Mouse (Mus musculus): ENCODE data around the gene Lrguk. TPM values are rescaled to one million over a fixed set of nuclear protein-coding genes. Genes with fewer than 3 reads are reported as not detected.

Gene Lrguk
- polyA plus RNA-seq, 1 experiment from 2014 or later: 0.56 TPM

- WGBS: 37% methylated on average over 18 of the region's 18 CpGs
- Histone ChIP-seq H3K4me2 (peak overlapping the region; percentile 38), H3K4me1 (peaks cover 44% of the 10 kb centered on the region), H3K9me3 (replicated peaks) (no peaks in the 10 kb centered on the region), H3K9ac (peak overlapping the region; percentile 41), H3K27ac (peak overlapping the region; percentile 92), H3K4me3 (no peak overlapping the region), H3K36me3 (ENCODE audit: poor library complexity, severe bottlenecking) (peaks cover 17% of the 10 kb centered on the region), H3K27me3 (no peaks in the 10 kb centered on the region)
- peak; percentile 72 for ATAC-seq
Measured at GRCm38 (mm10) chr6:34153069-34154052, 124.1 kb downstream of the Lrguk start.

- Histone ChIP-seq H3K4me2 (peak overlapping the region; percentile 38), H3K4me3 (no peak overlapping the region), H3K27me3 (no peaks in the 10 kb centered on the region), H3K27ac (peak overlapping the region; percentile 92), H3K9me3 (replicated peaks) (no peaks in the 10 kb centered on the region), H3K9ac (peak overlapping the region; percentile 41), H3K4me1 (peaks cover 37% of the 10 kb centered on the region), H3K36me3 (ENCODE audit: poor library complexity, severe bottlenecking) (peaks cover 25% of the 10 kb centered on the region)
- ATAC-seq: peak; percentile 77
- 21% methylated on average over 3 of the region's 3 CpGs for WGBS
Measured at GRCm38 (mm10) chr6:34154202-34154601, 125.0 kb downstream of the Lrguk start.

GRCm38 (mm10) chr6:34155137-34155804 lies 126.0 kb downstream of the Lrguk start:
- no peak overlapping the region for H3K4me2 ChIP-seq
- WGBS: 94% methylated on average over 15 of the region's 15 CpGs
- ATAC-seq: no peak
- no peak overlapping the region for H3K9ac ChIP-seq
- no peaks in the 10 kb centered on the region for H3K9me3 ChIP-seq (replicated peaks)
- H3K4me3 ChIP-seq: no peak overlapping the region
- peak overlapping the region; percentile 92 for H3K27ac ChIP-seq
- peaks cover 36% of the 10 kb centered on the region for H3K36me3 ChIP-seq (ENCODE audit: poor library complexity, severe bottlenecking)
- H3K27me3 ChIP-seq: no peaks in the 10 kb centered on the region
- H3K4me1 ChIP-seq: peaks cover 35% of the 10 kb centered on the region

- Histone ChIP-seq H3K4me1 (peaks cover 35% of the 10 kb centered on the region), H3K4me2 (no peak overlapping the region)
Measured at GRCm38 (mm10) chr6:34156057-34156456, 126.8 kb downstream of the Lrguk start.

GRCm38 (mm10) chr6:34156841-34157748 lies 127.8 kb downstream of the Lrguk start:
- Histone ChIP-seq H3K4me3 (no peak overlapping the region), H3K4me2 (no peak overlapping the region), H3K4me1 (peaks cover 35% of the 10 kb centered on the region), H3K9me3 (replicated peaks) (no peaks in the 10 kb centered on the region), H3K27me3 (no peaks in the 10 kb centered on the region), H3K27ac (peak overlapping the region; percentile 38), H3K36me3 (ENCODE audit: poor library complexity, severe bottlenecking) (peaks cover 54% of the 10 kb centered on the region), H3K9ac (no peak overlapping the region)
- 74% methylated on average over 14 of the region's 14 CpGs for WGBS
- no peak for ATAC-seq

More at GRCm38 (mm10) chr6:34156057-34156456, 126.8 kb downstream of the Lrguk start:
- 75% methylated on average over 5 of the region's 5 CpGs for WGBS
- Histone ChIP-seq H3K27ac (0 out of 2 replicates have a peak overlapping the region, but pooled peaks have one; percentile 3), H3K4me3 (no peak overlapping the region), H3K36me3 (ENCODE audit: poor library complexity, severe bottlenecking) (peaks cover 44% of the 10 kb centered on the region), H3K27me3 (no peaks in the 10 kb centered on the region), H3K9ac (no peak overlapping the region), H3K9me3 (replicated peaks) (no peaks in the 10 kb centered on the region)
- ATAC-seq: no peak

- Histone ChIP-seq H3K27ac (no peak overlapping the region), H3K4me2 (no peak overlapping the region), H3K9ac (no peak overlapping the region), H3K4me1 (peaks cover 6% of the 10 kb centered on the region), H3K27me3 (no peaks in the 10 kb centered on the region), H3K4me3 (no peak overlapping the region), H3K9me3 (replicated peaks) (no peaks in the 10 kb centered on the region), H3K36me3 (ENCODE audit: poor library complexity, severe bottlenecking) (peaks cover 78% of the 10 kb centered on the region)
- no peak for ATAC-seq
- WGBS: 92% methylated on average over 23 of the region's 23 CpGs
Measured at GRCm38 (mm10) chr6:34159998-34160815, 131.0 kb downstream of the Lrguk start.

- H3K36me3 ChIP-seq (ENCODE audit: poor library complexity, severe bottlenecking): peaks cover 85% of the 10 kb centered on the region
- ATAC-seq: no peak
- no peak overlapping the region for H3K27ac ChIP-seq
- H3K9ac ChIP-seq: no peak overlapping the region
- H3K27me3 ChIP-seq: no peaks in the 10 kb centered on the region
- no peaks in the 10 kb centered on the region for H3K9me3 ChIP-seq (replicated peaks)
- H3K4me2 ChIP-seq: no peak overlapping the region
- H3K4me1 ChIP-seq: peaks cover 6% of the 10 kb centered on the region; the same call in 1 of the 2 replicates
- 96% methylated on average over 7 of the region's 7 CpGs for WGBS
- no peak overlapping the region for H3K4me3 ChIP-seq
Measured at GRCm38 (mm10) chr6:34160816-34161310, 131.6 kb downstream of the Lrguk start.

GRCm38 (mm10) chr6:34161511-34161910 lies 132.3 kb downstream of the Lrguk start:
- no peak overlapping the region for H3K9ac ChIP-seq
- no peak overlapping the region for H3K4me3 ChIP-seq
- no peak overlapping the region for H3K27ac ChIP-seq
- H3K4me2 ChIP-seq: no peak overlapping the region
- H3K4me1 ChIP-seq: peaks cover 6% of the 10 kb centered on the region; the same call in 1 of the 2 replicates
- no peaks in the 10 kb centered on the region for H3K9me3 ChIP-seq (replicated peaks)
- no peak for ATAC-seq
- H3K27me3 ChIP-seq: no peaks in the 10 kb centered on the region
- 92% methylated on average over 7 of the region's 7 CpGs for WGBS
- peaks cover 91% of the 10 kb centered on the region for H3K36me3 ChIP-seq (ENCODE audit: poor library complexity, severe bottlenecking)

- ATAC-seq: no peak
- no peaks in the 10 kb centered on the region for H3K9me3 ChIP-seq (replicated peaks)
- no peak overlapping the region for H3K4me3 ChIP-seq
- H3K9ac ChIP-seq: no peak overlapping the region
- H3K27me3 ChIP-seq: no peaks in the 10 kb centered on the region
- no peak overlapping the region for H3K27ac ChIP-seq
- peaks cover 93% of the 10 kb centered on the region for H3K36me3 ChIP-seq (ENCODE audit: poor library complexity, severe bottlenecking)
- WGBS: 78% methylated on average over 2 of the region's 2 CpGs
- no peaks in the 10 kb centered on the region for H3K4me1 ChIP-seq
- no peak overlapping the region for H3K4me2 ChIP-seq
Measured at GRCm38 (mm10) chr6:34162607-34163006, 133.4 kb downstream of the Lrguk start.

GRCm38 (mm10) chr6:34163014-34163413 lies 133.8 kb downstream of the Lrguk start:
- H3K27me3 ChIP-seq: no peaks in the 10 kb centered on the region
- H3K4me3 ChIP-seq: no peak overlapping the region
- WGBS: 90% methylated on average over 9 of the region's 9 CpGs
- H3K4me1 ChIP-seq: no peaks in the 10 kb centered on the region
- no peaks in the 10 kb centered on the region for H3K9me3 ChIP-seq (replicated peaks)
- H3K36me3 ChIP-seq (ENCODE audit: poor library complexity, severe bottlenecking): peaks cover 90% of the 10 kb centered on the region
- no peak overlapping the region for H3K4me2 ChIP-seq
- H3K27ac ChIP-seq: no peak overlapping the region
- no peak overlapping the region for H3K9ac ChIP-seq
- ATAC-seq: no peak

- no peaks in the 10 kb centered on the region for H3K4me1 ChIP-seq
- H3K27me3 ChIP-seq: no peaks in the 10 kb centered on the region
- no peak overlapping the region for H3K9ac ChIP-seq
- ATAC-seq: no peak
- peaks cover 59% of the 10 kb centered on the region for H3K36me3 ChIP-seq (ENCODE audit: poor library complexity, severe bottlenecking)
- H3K4me2 ChIP-seq: no peak overlapping the region
- WGBS: 92% methylated on average over 3 of the region's 3 CpGs
- H3K27ac ChIP-seq: no peak overlapping the region
- no peak overlapping the region for H3K4me3 ChIP-seq
- H3K9me3 ChIP-seq (replicated peaks): no peaks in the 10 kb centered on the region
Measured at GRCm38 (mm10) chr6:34168834-34169233, 139.6 kb downstream of the Lrguk start.
